Mouse (Mus musculus) G1E (cell line): Measurements from ENCODE around the gene Gal3st2.
A peak's percentile ranks its signal among the peaks of the same experiment; 100 is the strongest.

ENCODE experiments used
- CTCF ChIP-seq: IDR thresholded peaks from 2 replicates; pipeline ENCODE4 v1.5.1; 2012; ENCODE audit warnings: low read depth, low read length, inconsistent platforms, mixed read lengths
- GATA1 ChIP-seq: IDR thresholded peaks from 2 replicates; pipeline ENCODE4 v1.6.1; 2012; ENCODE audit warnings: borderline replicate concordance, low read length, inconsistent platforms, mixed read lengths
- GATA2 ChIP-seq: IDR thresholded peaks from 2 replicates; pipeline ENCODE4 v1.6.1; 2012; ENCODE audit warnings: low read depth, low read length, inconsistent platforms, borderline replicate concordance
- POLR2AphosphoS5 ChIP-seq: IDR thresholded peaks from 2 replicates; pipeline ENCODE4 v1.6.1; 2012; ENCODE audit warnings: low read depth, low read length, inconsistent platforms; ENCODE audit not compliant: insufficient replicate concordance
- TAL1 ChIP-seq: conservative IDR thresholded peaks from 2 replicates; pipeline ENCODE4 v1.6.1; 2012; ENCODE audit warnings: low read depth, low read length, inconsistent platforms, mixed read lengths

DNA sequence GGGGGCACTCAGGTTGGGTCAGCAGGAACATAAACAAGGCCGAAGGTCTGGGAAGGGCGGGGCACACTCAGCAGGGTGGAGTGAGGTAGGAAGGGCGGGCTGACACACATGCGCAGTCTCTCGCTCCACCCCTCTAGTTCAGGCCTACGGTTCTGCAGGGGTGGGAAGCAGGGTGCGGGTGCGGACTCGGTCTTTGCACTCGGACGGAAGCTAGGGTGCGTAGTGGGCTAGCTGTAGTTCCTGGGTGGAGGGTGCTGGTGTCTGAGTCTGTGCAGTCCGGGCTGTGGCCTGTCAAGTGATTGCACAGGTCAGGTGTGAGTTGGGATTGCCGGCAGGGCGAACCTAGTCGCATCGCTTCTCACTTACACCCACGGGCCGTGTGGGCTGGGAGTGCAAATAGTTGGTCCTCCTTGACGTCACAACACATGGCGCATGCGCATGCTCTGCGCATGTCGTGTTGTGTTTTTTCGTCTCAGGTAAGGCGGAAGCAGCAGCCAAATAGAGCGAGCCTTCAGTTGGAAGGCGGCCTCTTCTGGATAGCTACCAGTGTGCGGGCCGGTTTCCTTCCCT, 35.9 kb upstream of the Gal3st2 start:
- TF ChIP-seq CTCF: no peak
- peak; percentile 94 for TF ChIP-seq POLR2AphosphoS5
- TF ChIP-seq TAL1: no peak
- no peak for TF ChIP-seq GATA1
- no peak for TF ChIP-seq GATA2
